Mouse (Mus musculus) embryonic facial prominence, embryonic 15.5 days (tissue): ENCODE results near the gene Nkd2. TPM values are rescaled to one million over a fixed set of nuclear protein-coding genes. Genes with fewer than 3 reads are reported as not detected.
A peak's percentile ranks its signal among the peaks of the same experiment; 100 is the strongest.

Experiments used
- ATAC-seq: fragments of 200-750 bp; cut with Nextera tagmentation; 2 replicates; pipeline ENCODE4 v1.8.0; 2017; ENCODE audit warnings: low read depth, moderate TSS enrichment; ENCODE audit not compliant: insufficient number of reproducible peaks, low FRiP score, low TSS enrichment
- H3K27ac ChIP-seq: fragments of 300-500 bp; sonication (generic); replicated peaks from 2 replicates; pipeline ENCODE4 v1.5.1; 2015; ENCODE audit warnings: mild to moderate bottlenecking, inconsistent platforms
- H3K27me3 ChIP-seq: fragments of 300-500 bp; sonication (generic); 2 replicates; pipeline ENCODE4 v1.6.1; 2015; ENCODE audit warnings: inconsistent platforms
- H3K36me3 ChIP-seq: fragments of 300-500 bp; sonication (generic); 2 replicates; pipeline ENCODE4 v1.6.1; 2015; ENCODE audit warnings: mild to moderate bottlenecking, inconsistent platforms
- H3K4me1 ChIP-seq: fragments of 300-500 bp; sonication (generic); 2 replicates; pipeline ENCODE4 v1.6.1; 2015; ENCODE audit warnings: inconsistent platforms
- H3K4me2 ChIP-seq: fragments of 300-500 bp; sonication (generic); replicated peaks from 2 replicates; pipeline ENCODE4 v1.6.1; 2015; ENCODE audit warnings: mild to moderate bottlenecking, inconsistent platforms
- H3K4me3 ChIP-seq: fragments of 300-500 bp; sonication (generic); replicated peaks from 2 replicates; pipeline ENCODE4 v1.5.1; 2015; ENCODE audit warnings: mild to moderate bottlenecking, inconsistent platforms
- H3K9ac ChIP-seq: fragments of 300-500 bp; sonication (generic); 2 replicates; pipeline ENCODE4 v1.6.1; 2015; ENCODE audit warnings: inconsistent platforms
- H3K9me3 ChIP-seq: fragments of 300-500 bp; sonication (generic); replicated peaks from 2 replicates; pipeline ENCODE4 v1.6.1; 2016; ENCODE audit warnings: inconsistent platforms
- WGBS: fragments of 180-500 bp; shearing (Covaris S2); methylation state at CpG from one replicate; pipeline ENCODE4 v1.1.7; 2015; 5-methylcytosine and 5-hydroxymethylcytosine counted together
- polyA plus RNA-seq: library from polyadenylated mRNA; unstranded; fragments of >200 nt; fragmentation: Nextera tagmentation; extraction: Ambion mirVana; gene quantifications from 2 replicates; pipeline ENCODE4 v1.2.1, GENCODE M21; 2015

Nkd2 gene
- polyA plus RNA-seq: 40.2 and 42.1 TPM in 2 replicates

DNA sequence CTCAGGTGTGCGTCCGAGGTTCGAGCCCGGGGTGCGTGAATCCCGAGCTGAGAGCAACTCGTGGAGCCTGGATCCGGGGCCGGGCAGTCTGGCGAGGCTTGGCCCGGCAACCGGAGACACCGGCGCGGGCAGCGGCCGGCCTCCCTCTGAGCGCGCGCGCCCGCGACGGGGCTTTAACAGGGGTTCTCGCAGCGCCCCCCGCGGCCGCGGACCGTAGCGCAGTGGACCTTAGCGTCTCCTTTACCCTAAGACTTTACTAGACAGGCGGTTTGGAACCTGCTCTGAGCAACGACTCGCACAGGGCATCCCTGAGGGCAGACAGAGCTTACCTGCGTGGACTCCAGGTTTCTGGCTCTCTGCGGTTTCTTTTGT is at the start of gene Nkd2:
TSS of gene Nkd2 (minus strand) at position 167 of the 372 bp plus-strand sequence.
- Histone ChIP-seq H3K27me3 (peaks cover 13% of the 10 kb centered on the region; the same call in 1 of the 2 replicates), H3K27ac (peak within 1 kb of the TSS; percentile 48), H3K4me1 (peaks cover 23% of the 10 kb centered on the region), H3K4me2 (peak within 1 kb of the TSS; percentile 80), H3K9ac (peak within 1 kb of the TSS; percentile 71), H3K36me3 (peaks cover 3% of the 10 kb centered on the region; the same call in 1 of the 2 replicates), H3K9me3 (no peaks in the 10 kb centered on the region), H3K4me3 (peak within 1 kb of the TSS; percentile 70)
- ATAC-seq: peak; percentile 75; the same call in 1 of the 2 replicates
- under 1% methylated on average over 38 of the region's 38 CpGs for WGBS

DNA sequence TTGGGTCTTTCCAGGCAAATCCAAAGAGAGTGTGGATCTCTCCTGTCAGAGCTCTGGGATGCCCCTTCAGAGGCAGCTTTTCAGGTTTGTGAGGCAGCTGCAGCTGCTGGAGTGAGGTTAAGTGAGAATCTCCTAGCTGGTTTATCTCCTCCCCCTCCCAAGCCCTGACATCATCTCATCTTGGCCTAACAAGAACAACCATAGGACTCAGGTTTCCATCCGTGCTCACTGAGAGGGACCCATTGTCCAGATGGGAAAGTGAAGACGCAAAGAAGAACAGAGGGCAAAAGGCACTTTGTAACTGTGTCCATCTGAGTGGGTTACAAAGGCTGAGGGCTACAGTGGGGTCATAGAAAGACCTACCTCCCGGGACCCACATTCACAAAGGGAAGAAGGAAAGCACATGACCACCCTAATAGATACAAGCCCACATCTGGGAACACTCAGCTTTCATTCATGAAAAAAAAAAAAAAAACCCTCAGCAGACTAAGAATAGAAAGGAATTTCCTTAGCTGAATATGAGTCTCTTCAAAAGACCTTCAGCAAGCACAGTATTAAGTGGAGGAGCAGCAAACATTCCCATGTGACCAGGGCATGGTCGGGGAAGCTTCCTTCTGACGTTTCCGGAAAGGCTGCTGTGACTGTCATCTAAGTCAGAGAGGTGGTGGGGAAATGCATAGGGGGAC is 45.2 kb upstream of the Nkd2 start:
- peak; percentile 40 for ATAC-seq
- H3K4me2 ChIP-seq: no peak overlapping the region; the same call in 1 of the 2 replicates
- H3K4me3 ChIP-seq: no peak overlapping the region
- no peaks in the 10 kb centered on the region for H3K9me3 ChIP-seq
- H3K4me1 ChIP-seq: peaks cover 20% of the 10 kb centered on the region
- 18% methylated on average over 6 of the region's 6 CpGs for WGBS
- H3K27me3 ChIP-seq: no peaks in the 10 kb centered on the region
- H3K36me3 ChIP-seq: no peaks in the 10 kb centered on the region
- peak overlapping the region; percentile 71 for H3K27ac ChIP-seq
- H3K9ac ChIP-seq: no peak overlapping the region

DNA sequence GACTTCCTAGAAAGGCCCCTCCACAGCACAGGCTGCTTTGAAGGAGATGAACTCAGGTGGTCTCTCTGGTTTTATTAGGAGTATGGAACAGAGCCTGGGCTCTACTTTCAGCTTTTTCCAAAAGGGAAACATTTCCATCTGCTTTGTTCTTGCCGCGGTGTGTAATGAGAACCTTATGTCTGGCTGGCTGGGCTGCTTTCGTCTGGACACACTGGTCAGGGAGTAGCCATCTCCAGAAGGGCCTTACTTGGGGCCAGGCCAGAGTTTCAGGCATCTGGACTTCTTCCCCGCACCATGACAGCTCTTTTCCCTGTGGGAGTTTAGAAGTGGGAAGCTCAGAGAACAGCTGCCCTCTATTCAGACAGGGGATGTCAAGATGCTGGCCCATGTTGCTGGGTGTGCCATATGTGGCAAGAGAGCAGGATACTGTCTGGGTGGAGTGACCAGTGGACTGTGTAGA is 40.0 kb upstream of the Nkd2 start:
- 30% methylated on average over 4 of the region's 4 CpGs for WGBS
- H3K4me3 ChIP-seq: no peak overlapping the region
- H3K36me3 ChIP-seq: no peaks in the 10 kb centered on the region
- peaks cover 35% of the 10 kb centered on the region for H3K4me1 ChIP-seq
- H3K9ac ChIP-seq: no peak overlapping the region
- H3K4me2 ChIP-seq: no peak overlapping the region
- no peaks in the 10 kb centered on the region for H3K9me3 ChIP-seq
- peak; percentile 77 for ATAC-seq
- H3K27ac ChIP-seq: 0 out of 2 replicates have a peak overlapping the region, but pooled peaks have one; percentile 74
- no peaks in the 10 kb centered on the region for H3K27me3 ChIP-seq

DNA sequence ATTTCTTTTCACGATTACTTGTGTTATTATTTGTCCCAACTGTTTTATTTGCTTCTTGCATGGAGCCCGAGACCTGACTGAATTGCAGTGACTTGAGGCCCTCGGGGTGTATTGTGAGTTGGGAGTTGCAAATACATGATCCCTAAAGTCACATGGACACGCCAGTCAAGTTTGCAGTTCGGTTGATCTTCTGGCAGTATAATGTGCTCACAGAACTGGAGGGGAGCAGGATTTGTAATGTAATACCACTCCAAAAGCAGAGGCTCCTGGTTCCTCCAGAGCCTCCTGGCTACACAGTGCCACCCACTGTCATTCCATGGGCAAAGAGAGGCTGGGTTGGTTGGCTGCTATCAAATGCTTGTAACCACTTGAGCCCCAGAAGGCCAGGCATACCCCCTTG is 39.2 kb upstream of the Nkd2 start:
- 19% methylated on average over 5 of the region's 5 CpGs for WGBS
- peak; percentile 8; the same call in 1 of the 2 replicates for ATAC-seq
- Histone ChIP-seq H3K4me3 (no peak overlapping the region), H3K9me3 (no peaks in the 10 kb centered on the region), H3K9ac (no peak overlapping the region), H3K27ac (peak overlapping the region; percentile 74; the same call in 1 of the 2 replicates), H3K27me3 (no peaks in the 10 kb centered on the region), H3K4me2 (no peak overlapping the region), H3K4me1 (peaks cover 30% of the 10 kb centered on the region), H3K36me3 (no peaks in the 10 kb centered on the region)

DNA sequence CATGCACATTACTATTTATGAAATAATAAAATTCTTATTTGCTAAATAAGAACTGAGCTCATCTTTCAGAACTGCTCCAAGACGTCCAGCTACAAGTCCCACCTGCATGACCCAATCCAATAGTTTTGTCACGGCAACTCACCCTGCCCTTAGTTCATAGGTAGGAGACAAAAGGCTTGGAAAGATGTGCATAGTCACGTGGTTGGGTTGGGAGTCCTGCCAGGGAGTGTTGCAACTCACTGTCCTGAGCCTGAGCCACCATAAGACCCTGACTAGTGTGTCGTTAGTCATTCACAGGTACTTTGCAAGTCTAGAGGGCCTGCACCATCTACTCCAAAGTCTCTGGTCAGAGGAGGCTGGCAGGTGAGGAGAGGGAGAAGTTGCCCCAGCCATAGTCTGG is 38.6 kb upstream of the Nkd2 start:
- no peaks in the 10 kb centered on the region for H3K9me3 ChIP-seq
- no peaks in the 10 kb centered on the region for H3K27me3 ChIP-seq
- H3K36me3 ChIP-seq: no peaks in the 10 kb centered on the region
- no peak overlapping the region for H3K9ac ChIP-seq
- H3K4me3 ChIP-seq: no peak overlapping the region
- WGBS: 49% methylated on average over 4 of the region's 4 CpGs
- no peak for ATAC-seq
- no peak overlapping the region for H3K4me2 ChIP-seq
- H3K4me1 ChIP-seq: peaks cover 30% of the 10 kb centered on the region
- peak overlapping the region; percentile 74; the same call in 1 of the 2 replicates for H3K27ac ChIP-seq

DNA sequence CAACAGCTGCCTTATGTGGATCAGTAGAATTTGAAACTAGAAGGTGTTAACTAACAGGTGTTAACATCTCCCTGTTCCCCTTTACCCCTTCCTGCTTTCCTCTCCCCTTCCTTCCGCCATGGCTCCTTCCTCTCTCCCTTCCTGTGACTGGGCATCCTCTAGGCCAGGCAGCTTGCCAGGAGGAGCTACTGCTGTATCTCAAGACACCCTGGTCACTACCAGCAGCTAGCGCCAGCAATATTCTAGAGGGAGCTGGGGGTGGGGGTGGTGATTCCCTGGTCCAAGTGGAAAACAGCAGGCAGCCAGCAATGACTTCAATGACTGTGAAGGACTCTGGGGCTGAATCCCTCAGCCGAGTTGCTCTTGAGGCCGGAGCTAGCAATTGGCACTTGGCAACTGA is 38.2 kb upstream of the Nkd2 start:
- Histone ChIP-seq H3K4me1 (peaks cover 33% of the 10 kb centered on the region), H3K36me3 (no peaks in the 10 kb centered on the region), H3K27ac (peak overlapping the region; percentile 74; the same call in 1 of the 2 replicates), H3K9me3 (no peaks in the 10 kb centered on the region), H3K9ac (no peak overlapping the region), H3K4me3 (no peak overlapping the region), H3K27me3 (no peaks in the 10 kb centered on the region), H3K4me2 (no peak overlapping the region)
- ATAC-seq: no peak
- 70% methylated on average over 4 of the region's 4 CpGs for WGBS

DNA sequence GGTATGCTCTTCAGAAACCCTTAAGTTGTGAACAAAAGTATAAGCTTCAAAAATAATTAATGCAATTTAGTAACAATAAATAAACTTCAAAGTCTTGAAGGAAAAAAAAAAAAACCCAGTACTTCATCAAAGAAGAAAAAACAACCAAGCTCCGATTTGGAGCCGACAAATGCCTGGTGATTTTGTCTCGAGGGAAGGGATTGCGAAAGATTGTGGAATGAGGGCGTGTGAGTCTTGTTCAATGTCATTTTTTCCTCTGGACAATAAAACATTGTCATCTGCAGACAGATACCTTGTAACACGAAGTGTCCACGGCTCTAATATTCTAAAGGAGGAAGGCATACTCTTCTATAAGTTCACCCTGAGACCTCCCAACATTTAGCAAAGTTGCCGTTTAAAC is 33.9 kb upstream of the Nkd2 start:
- WGBS: 28% methylated on average over 8 of the region's 8 CpGs
- H3K27me3 ChIP-seq: no peaks in the 10 kb centered on the region
- H3K9me3 ChIP-seq: no peaks in the 10 kb centered on the region
- no peak overlapping the region for H3K4me2 ChIP-seq
- H3K36me3 ChIP-seq: no peaks in the 10 kb centered on the region
- H3K4me1 ChIP-seq: peaks cover 22% of the 10 kb centered on the region
- H3K4me3 ChIP-seq: no peak overlapping the region
- peak overlapping the region; percentile 44; the same call in 1 of the 2 replicates for H3K27ac ChIP-seq
- ATAC-seq: no peak
- no peak overlapping the region for H3K9ac ChIP-seq

DNA sequence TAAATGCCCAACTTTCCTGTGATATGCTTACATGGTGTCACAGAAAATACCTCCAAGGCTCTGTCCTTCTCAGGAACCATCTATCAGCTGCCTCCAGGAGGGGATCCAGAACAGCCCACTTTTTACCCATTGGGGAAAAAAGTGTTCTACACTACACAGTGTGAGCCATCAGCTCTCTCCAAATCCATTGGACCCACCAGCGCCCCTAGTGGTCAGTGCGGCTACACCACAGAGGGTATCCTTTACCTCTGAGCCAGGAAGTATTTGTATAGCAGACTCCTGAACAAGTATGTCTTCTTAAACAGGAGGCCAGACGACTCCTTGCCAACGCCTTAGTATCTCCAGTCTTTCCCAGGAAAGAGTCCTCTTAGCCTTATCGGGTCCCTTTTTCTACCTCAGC is 32.4 kb upstream of the Nkd2 start:
- ATAC-seq: no peak
- 82% methylated on average over 5 of the region's 5 CpGs for WGBS

DNA sequence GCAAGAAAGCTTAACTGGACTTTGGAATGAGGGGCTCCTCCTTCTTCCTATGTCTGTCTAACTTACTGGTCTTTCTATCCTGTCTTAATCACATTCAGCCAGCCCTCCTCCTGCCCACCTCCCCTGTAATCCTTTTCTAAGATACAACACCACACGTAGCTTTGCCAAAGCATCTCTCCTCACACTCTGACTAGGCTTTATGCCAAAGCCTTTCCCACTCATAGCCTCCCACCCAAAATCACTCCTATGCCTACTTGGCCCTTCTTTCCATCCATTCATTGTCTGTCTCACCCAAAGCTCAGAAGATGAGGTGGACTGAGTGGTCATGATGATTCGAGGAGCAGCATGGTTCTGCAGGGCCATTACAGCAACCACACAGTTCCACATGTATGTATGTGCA is 24.7 kb upstream of the Nkd2 start:
- 79% methylated on average over 2 of the region's 2 CpGs for WGBS
- H3K4me2 ChIP-seq: no peak overlapping the region
- H3K4me3 ChIP-seq: no peak overlapping the region
- H3K27ac ChIP-seq: no peak overlapping the region
- H3K27me3 ChIP-seq: no peaks in the 10 kb centered on the region
- no peak for ATAC-seq
- H3K36me3 ChIP-seq: no peaks in the 10 kb centered on the region
- 0 out of 2 replicates have a peak, but pooled peaks cover 4% of the 10 kb centered on the region for H3K4me1 ChIP-seq
- H3K9ac ChIP-seq: no peak overlapping the region
- H3K9me3 ChIP-seq: no peaks in the 10 kb centered on the region

More for the DNA sequence above, 32.4 kb upstream of the Nkd2 start:
- Histone ChIP-seq H3K4me2 (no peak overlapping the region), H3K27ac (no peak overlapping the region), H3K27me3 (no peaks in the 10 kb centered on the region), H3K9ac (no peak overlapping the region), H3K4me3 (no peak overlapping the region), H3K9me3 (no peaks in the 10 kb centered on the region), H3K4me1 (peaks cover 11% of the 10 kb centered on the region; the same call in 1 of the 2 replicates), H3K36me3 (no peaks in the 10 kb centered on the region)

DNA sequence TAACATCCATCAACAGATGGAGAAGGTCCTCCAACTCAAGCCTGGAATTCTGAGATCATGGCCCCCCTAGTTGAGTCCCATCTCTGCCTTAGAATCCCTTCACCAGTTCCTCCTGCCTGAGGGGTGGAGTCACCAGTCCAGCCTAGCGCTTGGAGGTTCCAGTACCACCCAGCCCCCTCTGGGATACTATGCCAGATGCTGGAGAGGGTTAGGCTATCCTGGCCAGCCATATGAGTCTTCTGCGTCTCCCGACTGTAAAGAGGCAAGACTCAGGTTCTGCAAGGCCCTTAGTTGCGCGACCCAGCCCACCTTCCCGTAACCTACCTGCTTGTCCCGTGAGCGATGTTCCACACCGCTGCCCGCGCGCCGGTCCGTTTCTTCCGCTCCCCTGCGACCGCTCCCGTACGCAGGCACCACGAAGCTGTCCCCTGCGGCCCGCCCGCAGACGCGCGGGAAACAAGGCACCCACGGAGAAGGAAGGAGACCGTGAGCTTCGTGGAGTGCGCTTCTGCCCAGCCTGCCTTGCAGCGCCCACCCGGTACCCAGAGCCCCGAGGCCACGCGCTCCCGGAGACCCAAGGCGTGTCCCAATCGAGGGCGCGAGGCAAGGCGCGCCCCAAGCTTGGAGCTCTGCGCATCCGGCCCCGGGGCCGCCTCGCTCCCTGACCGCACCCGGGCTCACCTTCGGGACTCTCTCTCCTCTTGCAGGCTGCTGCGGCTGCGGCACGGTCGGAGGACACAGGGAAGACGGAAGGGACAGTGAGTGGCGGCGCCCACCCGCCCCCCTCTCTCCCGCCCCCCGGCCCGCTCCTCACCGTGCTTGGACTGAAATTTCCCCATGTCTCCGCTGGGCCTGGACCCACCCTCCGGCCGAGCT is 604 bp downstream of the Nkd2 start:
- peak overlapping the region; percentile 70 for H3K4me3 ChIP-seq
- H3K9ac ChIP-seq: peak overlapping the region; percentile 71
- peak; percentile 47; the same call in 1 of the 2 replicates for ATAC-seq
- H3K4me1 ChIP-seq: peaks cover 23% of the 10 kb centered on the region
- peak overlapping the region; percentile 80 for H3K4me2 ChIP-seq
- under 1% methylated on average over 60 of the region's 65 CpGs for WGBS
- peaks cover 13% of the 10 kb centered on the region; the same call in 1 of the 2 replicates for H3K27me3 ChIP-seq
- peaks cover 3% of the 10 kb centered on the region; the same call in 1 of the 2 replicates for H3K36me3 ChIP-seq
- no peaks in the 10 kb centered on the region for H3K9me3 ChIP-seq
- H3K27ac ChIP-seq: peak overlapping the region; percentile 48

DNA sequence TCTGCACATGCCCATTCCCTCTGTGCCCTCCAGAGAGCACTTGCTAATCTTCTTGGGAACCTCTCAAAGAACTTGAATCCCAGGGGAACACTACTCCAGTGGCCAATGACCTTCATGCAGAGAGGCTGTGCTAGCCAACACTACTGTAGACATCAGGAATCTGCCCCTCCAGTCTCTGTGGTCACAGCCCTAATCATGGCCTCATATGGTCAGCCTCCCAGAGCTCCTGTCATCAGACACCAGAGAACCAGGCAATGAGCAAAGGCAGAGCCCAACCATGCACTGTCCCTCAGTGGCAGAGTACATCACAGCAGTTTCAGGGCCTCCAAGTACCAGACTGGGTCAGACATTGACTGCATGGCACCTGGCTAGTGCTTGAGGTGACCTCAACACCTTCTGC is 4.7 kb downstream of the Nkd2 start:
- Histone ChIP-seq H3K9ac (no peak overlapping the region), H3K27me3 (peaks cover 13% of the 10 kb centered on the region; the same call in 1 of the 2 replicates), H3K36me3 (peaks cover 3% of the 10 kb centered on the region; the same call in 1 of the 2 replicates), H3K9me3 (no peaks in the 10 kb centered on the region), H3K27ac (no peak overlapping the region), H3K4me2 (no peak overlapping the region), H3K4me1 (peaks cover 32% of the 10 kb centered on the region), H3K4me3 (no peak overlapping the region)
- no peak for ATAC-seq
